Mouse (Mus musculus) urinary bladder, postnatal 36 days (tissue): ENCODE results near the gene Hdlbp.

Experiments used
- DNase-seq, 2 experiments: peaks; one replicate each; pipeline ENCODE4 v3.0.0; 2022; ENCODE audit warnings: low spot score in 2 of 2, mixed read lengths in 1 of 2

Hdlbp gene

DNA sequence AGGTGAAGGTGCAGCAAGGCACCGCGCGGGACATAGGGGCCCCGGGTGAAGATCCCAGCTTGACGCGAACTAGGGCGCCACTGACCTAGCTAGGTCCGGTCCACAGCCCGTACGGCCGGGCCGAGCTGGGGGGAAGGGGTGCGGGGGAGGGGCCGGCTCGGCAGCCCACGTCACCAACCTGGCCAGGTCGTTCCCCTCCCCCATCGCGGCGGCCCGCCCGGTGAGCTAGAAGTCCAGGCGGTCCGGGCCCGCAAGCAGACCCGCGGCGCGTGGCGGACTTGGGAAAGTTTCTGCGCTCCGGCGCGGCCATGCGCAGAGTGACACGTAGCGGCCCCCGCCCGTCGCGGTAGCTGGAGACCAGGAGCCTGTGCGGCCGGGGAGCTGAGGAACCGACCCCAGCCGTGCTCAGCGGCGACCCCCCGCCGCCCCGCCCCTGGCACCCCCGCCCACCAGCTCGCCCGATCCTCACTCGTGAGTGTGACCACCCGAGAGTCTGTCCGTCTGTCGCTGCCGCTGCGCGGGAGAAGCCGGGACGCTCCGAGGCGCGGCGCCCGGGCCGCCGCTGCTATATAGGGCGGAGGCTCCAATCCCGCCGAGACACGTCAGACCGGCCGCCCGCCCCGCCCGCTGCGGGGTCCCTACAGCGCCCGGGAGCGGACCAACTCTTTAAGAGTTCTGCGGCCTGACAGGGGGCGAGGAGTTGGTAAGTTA is 33.3 kb downstream of the Hdlbp start:
- peak; percentile 77 to 83 for DNase-seq

DNA sequence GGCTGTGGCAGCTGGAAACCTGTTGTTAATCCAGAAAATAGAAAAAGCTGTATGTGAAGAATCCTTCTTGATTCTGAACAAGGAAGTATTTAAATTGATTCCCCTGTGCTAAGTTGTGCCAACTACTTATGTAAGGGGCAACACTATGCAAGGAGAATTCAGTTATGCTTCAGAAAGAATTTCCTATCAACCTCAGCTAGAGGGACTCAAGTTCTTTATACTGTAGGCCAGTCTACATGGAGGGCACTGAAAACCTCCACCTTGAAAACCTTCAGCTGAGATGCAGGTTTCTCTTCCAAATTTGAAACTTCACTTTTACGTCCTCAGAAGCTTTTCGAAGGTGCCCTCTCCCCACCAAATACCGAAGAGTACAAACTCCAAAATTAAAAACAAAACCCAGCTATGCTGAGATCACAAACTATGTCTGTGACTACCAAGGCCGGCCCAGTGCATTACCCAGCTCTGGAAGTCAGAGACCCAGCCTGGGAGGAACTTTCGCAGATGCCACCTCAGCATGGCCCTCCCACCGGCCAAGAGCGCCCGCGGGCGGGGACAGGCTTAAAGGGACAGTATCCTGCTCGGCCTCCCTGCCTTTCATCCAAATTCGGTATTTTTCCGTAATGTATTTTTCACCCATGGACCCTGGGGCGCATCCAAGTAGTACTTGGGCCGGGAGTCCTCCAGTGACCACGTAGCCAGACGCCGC is 34.1 kb downstream of the Hdlbp start:
- DNase-seq: peak in 1 of 2 experiments; percentile 83

DNA sequence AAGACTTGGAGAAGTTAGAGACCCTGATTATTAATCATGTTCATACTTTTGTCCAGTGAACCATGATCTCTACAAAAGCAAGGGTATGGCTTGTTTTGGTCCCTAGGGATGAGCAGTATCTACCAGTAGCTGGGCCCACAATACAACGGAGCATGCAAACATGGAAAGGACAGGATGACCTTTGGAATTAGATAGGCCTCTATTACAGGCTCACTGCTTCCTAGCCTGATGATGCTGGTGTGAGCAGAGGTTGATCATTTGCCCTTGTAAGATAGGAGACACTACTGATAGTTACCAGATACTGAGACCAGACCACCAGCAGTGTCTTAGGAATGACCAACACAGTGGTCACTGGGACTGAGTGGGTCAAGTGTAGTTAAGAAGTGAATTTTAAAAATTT is 39.3 kb downstream of the Hdlbp start:
- no peak for DNase-seq

DNA sequence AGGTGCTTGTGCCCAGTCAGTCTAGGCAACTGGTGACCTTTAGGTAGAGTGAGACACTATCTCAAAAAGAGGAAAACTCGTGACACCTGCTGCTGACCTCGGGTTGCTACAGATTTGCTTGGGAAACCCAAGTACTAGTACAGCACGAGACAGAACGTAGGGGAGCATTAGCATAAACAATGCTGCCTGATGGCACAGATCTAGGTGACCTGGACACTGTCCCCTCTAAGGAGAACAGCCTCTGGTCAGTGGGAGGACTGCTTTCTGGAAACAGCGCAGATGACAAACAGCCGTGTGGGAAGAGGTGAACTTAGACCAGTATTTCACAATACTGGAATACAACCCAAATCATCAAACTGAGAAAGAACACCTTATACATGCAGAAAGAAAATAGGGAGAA is 46.5 kb downstream of the Hdlbp start:
- DNase-seq: no peak

DNA sequence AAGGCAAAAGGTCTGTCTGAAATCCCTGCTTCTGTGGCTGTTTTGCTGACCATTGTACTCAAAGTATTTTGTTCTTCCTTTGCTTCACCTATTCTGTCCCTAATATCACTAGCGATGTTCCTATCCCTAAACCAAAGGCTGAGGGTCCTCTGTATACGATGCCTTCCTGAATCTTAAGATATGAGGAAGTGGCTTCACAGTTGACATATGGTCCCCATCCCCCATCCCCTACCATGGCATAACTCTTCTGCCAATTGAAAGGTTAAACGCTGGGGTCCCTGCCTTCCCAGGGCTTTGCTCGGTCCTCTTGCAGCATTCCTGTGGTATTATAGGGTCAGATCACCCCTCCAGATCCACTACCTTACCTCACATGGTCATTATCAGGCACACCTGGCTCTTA is 75.2 kb downstream of the Hdlbp start:
- DNase-seq: no peak

DNA sequence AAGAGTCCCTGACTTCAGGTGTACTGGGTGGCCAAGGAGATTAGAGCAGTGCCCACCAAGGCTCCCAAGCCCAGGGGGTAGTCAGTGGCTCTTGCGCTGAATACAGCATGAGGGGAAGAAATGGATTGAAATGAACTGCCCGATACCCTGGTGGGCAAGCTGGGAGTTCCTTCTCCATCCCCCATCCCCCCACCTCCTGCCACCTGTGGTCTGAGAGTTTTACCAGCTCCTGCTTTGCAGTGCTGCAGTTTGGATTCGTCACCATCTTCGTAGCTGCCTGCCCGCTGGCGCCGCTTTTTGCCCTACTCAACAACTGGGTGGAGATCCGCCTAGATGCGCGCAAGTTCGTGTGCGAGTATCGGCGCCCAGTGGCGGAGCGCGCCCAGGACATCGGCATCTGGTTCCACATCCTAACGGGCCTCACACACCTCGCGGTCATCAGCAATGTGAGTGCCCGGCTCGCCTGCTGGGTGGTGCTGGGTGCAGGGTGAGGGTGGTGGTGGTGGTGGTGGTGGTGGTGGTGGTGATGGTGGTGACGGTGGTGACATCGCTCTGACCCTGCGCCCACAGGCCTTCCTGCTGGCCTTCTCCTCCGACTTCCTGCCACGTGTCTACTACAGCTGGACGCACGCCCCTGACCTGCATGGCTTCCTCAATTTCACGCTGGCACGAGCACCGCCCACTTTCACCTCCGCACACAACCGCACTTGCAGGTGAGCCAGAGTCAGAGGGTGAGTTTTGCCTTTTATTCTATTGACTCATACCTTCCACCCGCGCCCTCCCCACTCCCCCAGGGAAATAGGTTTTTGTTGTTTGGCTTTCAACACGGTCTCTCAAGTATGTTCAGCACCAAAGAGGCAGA is 77.2 kb downstream of the Hdlbp start:
- peak; percentile 8 to 13 for DNase-seq

DNA sequence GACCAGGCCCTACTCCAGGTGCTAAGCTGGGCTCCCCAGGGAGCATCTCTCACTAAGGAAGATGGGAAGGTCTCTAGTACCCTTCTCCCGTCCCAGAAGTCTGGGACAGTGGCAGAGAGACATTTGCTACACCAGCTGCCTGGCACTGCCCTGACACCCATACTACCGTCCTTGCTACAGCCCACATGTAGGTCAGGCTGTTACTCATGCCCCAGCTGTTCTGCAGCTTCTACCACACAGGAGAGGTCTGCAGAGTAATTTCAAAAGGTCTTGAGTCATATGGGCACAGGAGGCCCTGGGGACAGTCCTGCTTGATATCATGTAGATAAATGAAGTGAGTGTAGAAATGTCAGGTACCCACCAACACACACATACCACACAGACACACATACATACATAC is 89.7 kb downstream of the Hdlbp start:
- DNase-seq: no peak

DNA sequence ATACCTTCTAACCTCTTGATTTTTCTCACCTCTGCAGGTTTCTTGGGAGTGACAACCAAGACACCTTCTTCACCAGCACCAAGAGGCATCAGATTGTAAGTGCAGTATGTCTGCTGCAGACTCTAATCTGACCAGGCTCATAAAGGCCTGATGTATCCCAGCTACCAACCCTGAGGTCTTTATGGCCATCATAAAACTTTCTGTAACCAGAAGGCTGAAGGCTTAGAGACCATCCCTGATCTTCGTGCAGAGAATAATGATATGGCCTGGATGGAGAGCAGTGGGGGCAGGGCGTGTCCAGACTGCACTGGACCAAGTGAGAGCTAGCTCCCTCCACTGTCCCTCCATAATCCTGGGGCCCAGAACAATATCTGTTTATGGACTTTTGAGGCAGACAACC is 91.4 kb downstream of the Hdlbp start:
- no peak for DNase-seq

DNA sequence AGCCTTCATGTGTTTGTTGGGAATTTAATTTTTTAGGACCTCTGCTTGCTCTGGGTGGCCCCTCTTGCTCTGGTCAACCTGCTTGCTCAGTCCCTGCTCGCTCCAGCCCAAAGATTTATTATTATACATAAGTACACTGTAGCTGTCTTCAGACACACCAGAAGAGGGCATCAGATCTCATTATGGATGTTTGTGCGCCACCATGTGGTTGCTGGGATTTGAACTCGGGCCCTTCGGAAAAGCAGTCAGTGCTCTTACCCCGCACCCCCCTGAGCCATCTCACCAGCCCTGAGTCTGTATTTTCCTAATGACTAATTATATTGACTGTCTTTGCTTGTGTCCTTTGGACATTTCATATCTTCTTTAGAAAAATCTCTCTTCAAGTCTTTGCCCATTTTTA is 99.5 kb downstream of the Hdlbp start:
- DNase-seq: no peak

DNA sequence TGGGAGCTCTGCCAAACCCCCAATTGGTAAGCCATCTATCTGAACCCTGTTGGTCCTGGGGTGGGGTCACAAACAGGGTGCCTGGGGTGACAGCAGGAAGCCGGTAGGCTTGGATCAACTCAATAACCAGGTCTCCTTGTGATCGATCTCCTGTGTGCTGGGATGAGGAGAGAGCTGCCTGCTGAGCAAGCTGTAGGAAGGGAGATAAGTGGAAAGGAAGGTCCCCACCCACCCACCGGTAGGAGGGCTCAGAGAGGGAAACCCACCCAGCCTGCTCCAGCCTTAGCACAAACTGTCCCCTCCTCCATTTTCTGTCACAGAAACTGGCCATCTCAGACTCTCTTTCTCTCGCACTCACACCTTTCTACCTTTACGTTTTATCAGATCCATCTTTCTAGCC is 101.3 kb downstream of the Hdlbp start:
- DNase-seq: no peak

DNA sequence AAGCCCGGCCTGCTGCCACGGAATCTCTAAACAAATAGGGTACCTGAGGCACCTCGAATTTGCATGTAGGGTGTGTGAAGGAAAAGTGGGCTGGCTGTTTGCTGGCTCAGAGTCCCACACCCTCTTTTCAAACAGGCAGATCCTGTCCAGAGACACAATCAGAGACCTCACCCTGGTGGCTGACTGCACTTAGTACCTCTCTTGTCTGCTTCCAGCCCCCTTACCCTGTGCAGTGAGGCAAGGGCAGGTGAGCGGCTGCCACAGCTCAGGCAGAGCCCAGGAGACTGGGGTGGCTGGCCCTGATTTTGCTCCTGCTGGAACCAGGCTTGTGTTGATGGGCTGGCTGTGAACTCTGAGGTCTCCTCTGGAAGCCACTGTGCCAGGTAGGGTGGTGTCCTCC is 105.0 kb downstream of the Hdlbp start, which contains the start of gene Ano7:
TSS of gene Ano7 (plus strand) at position 266 of the 400 bp plus-strand sequence.
- DNase-seq: no peak

DNA sequence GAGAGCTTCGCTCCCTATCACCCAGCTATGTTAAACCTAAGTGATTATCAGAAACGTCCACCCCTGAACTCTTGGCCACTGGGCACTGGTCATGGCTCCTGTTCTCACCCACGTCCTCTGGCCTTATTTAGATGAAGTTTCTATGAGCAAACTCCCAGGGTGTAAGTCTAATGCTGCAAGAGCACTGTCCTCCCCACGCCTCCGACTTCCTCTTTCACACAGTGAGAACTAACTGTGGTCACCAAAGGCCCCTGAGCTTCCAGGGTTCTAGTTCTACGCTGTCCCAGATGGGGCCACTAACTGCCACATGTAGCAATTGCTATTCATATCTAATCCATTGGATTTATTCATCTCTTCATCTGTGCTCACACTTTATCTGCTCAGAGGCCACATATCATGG is 113.0 kb downstream of the Hdlbp start:
- DNase-seq: no peak

DNA sequence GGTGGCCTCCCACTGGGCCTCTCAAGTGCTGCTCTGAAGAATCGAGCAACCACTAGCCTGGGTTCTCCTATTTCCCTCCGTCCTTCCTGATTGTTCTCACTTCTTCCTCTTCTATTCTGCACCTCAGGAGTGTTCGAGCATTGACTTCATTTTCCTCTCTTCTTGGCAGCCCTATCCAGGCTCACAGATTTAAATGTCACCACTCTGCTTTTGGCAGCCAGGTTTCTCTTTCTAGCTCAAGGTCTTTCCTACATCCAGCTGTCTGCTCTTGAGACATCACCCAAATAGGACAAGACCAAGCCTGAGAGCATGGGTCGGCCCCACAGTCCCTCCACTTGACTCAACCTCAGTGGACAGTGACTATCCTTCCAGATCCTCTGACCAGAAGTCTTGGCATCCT is 116.0 kb downstream of the Hdlbp start:
- no peak for DNase-seq
